Mouse (Mus musculus) intestine, embryonic 16.5 days (tissue): Measurements from ENCODE around the gene Dnah3. TPM values are rescaled to one million over a fixed set of nuclear protein-coding genes. Genes with fewer than 3 reads are reported as not detected.

Source experiments
- ATAC-seq: fragments of 200-750 bp; cut with Nextera tagmentation; 2 replicates; pipeline ENCODE4 v1.8.0; 2017; ENCODE audit warnings: moderate TSS enrichment, moderate library complexity
- H3K27ac ChIP-seq: fragments of 300-500 bp; sonication (generic); 2 replicates; pipeline ENCODE4 v1.5.1; 2014; ENCODE audit warnings: mild to moderate bottlenecking, low read length
- H3K27me3 ChIP-seq: fragments of 300-500 bp; sonication (generic); replicated peaks from 2 replicates; pipeline ENCODE4 v1.6.1; 2014; ENCODE audit warnings: low read length, control low read depth, mixed read lengths; ENCODE audit not compliant: control insufficient read depth, insufficient read depth
- H3K36me3 ChIP-seq: fragments of 300-500 bp; sonication (generic); 2 replicates; pipeline ENCODE4 v1.6.1; 2014; ENCODE audit warnings: low read length, control low read depth; ENCODE audit not compliant: control insufficient read depth, insufficient read depth
- H3K4me1 ChIP-seq: fragments of 300-500 bp; sonication (generic); 2 replicates; pipeline ENCODE4 v1.6.1; 2014; ENCODE audit warnings: low read length, control low read depth, mixed read lengths; ENCODE audit not compliant: control insufficient read depth, insufficient read depth
- H3K4me2 ChIP-seq: fragments of 300-500 bp; sonication (generic); 2 replicates; pipeline ENCODE4 v1.6.1; 2014; ENCODE audit warnings: low read depth, low read length, control low read depth
- H3K4me3 ChIP-seq: fragments of 300-500 bp; sonication (generic); 2 replicates; pipeline ENCODE4 v1.5.1; 2014; ENCODE audit warnings: mild to moderate bottlenecking, low read length
- H3K9ac ChIP-seq: fragments of 300-500 bp; sonication (generic); 2 replicates; pipeline ENCODE4 v1.6.1; 2014; ENCODE audit warnings: low read depth, low read length
- H3K9me3 ChIP-seq: fragments of 300-500 bp; sonication (generic); 2 replicates; pipeline ENCODE4 v1.6.1; 2016; ENCODE audit warnings: low read length, control low read depth; ENCODE audit not compliant: control insufficient read depth
- WGBS: fragments of 180-500 bp; shearing (Covaris S2); extraction: QIAGEN DNeasy Blood & Tissue Kit; methylation state at CpG from one replicate; pipeline ENCODE4 v1.1.7; 2014; 5-methylcytosine and 5-hydroxymethylcytosine counted together
- polyA plus RNA-seq: library from polyadenylated mRNA; unstranded; fragments of >200 nt; fragmentation: Nextera tagmentation; extraction: Ambion mirVana; gene quantifications from 2 replicates; pipeline ENCODE4 v1.2.1, GENCODE M21; 2015

The Dnah3 gene
- polyA plus RNA-seq, 1 experiment from 2014 or later: not detected

DNA sequence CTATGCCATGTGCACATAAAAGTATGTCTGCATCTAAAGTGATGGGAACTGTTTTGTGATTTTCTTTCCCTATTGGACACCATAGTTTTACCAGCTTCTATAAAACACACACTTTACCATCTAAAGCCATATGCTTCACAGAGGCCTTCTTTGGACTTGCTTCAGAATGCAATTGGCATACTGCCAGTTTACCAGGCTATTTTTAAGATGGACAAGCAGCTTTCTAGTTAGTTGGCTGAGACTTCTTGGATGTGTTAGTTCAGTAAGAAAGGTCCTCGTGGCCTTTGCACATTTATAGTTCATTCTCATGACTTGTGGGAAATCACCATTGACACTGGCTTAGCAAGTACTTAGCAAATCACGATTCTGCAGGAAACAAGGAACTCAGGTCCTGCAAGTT lies 11.3 kb upstream of the Dnah3 start:
- Histone ChIP-seq H3K4me2 (no peak overlapping the region), H3K4me3 (no peak overlapping the region), H3K9ac (no peak overlapping the region), H3K36me3 (no peaks in the 10 kb centered on the region), H3K27ac (no peak overlapping the region), H3K9me3 (no peaks in the 10 kb centered on the region), H3K4me1 (peaks cover 6% of the 10 kb centered on the region; the same call in 1 of the 2 replicates), H3K27me3 (no peaks in the 10 kb centered on the region)
- WGBS: 47% methylated on average over 2 of the region's 2 CpGs
- no peak for ATAC-seq

GRCm38 (mm10) chr7:120104975-120105374 lies 9.9 kb upstream of the Dnah3 start:
- WGBS: 68% methylated on average over 3 of the region's 3 CpGs
- Histone ChIP-seq H3K4me3 (no peak overlapping the region), H3K27me3 (no peaks in the 10 kb centered on the region), H3K4me2 (no peak overlapping the region), H3K9ac (no peak overlapping the region), H3K9me3 (no peaks in the 10 kb centered on the region), H3K4me1 (peaks cover 6% of the 10 kb centered on the region; the same call in 1 of the 2 replicates), H3K27ac (no peak overlapping the region), H3K36me3 (no peaks in the 10 kb centered on the region)
- no peak for ATAC-seq

DNA sequence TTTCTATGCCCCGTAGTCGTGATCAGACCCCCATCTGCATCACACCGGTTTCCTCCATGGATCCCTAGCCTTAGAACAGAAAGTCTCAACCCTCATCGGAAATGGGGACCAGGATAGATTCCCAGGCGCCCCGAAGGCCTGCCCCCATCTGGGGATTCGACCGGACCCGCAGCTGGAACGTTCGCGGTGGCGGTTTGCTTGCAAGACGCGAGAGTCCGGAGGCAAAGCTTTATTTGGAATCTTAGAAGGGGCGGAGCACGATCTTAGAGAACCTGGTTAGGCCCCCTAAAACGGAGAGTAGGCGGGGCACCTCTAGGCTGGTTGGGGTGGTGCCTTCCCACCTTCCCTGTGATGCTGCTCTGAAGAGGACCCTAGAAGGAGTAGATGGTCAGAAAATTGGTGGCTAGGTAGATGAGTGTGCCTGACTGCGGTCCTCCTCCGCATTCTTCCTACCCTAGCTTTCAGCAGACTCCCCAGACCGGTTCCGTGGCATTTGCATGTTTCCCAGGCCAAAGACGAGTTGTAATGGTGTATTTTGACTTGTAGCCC lies 8.0 kb upstream of the Dnah3 start:
- Histone ChIP-seq H3K4me3 (peak overlapping the region; percentile 66), H3K27me3 (no peaks in the 10 kb centered on the region), H3K9ac (peak overlapping the region; percentile 76), H3K27ac (no peak overlapping the region), H3K9me3 (no peaks in the 10 kb centered on the region), H3K4me2 (peak overlapping the region; percentile 89), H3K36me3 (no peaks in the 10 kb centered on the region), H3K4me1 (peaks cover 6% of the 10 kb centered on the region; the same call in 1 of the 2 replicates)
- WGBS: 3% methylated on average over 25 of the region's 25 CpGs
- peak; percentile 24; the same call in 1 of the 2 replicates for ATAC-seq

- WGBS: under 1% methylated on average over 42 of the region's 42 CpGs
These were observed 7.3 kb upstream of the Dnah3 start, which contains the start of gene Tmem159 for GRCm38 (mm10) chr7:120102164-120102972. Gene Tmem159, plus strand, starts transcription at chr7:120102353.

GRCm38 (mm10) chr7:120098403-120098802 lies 3.3 kb upstream of the Dnah3 start:
- Histone ChIP-seq H3K36me3 (no peaks in the 10 kb centered on the region), H3K4me3 (no peak overlapping the region), H3K9ac (no peak overlapping the region), H3K4me1 (peaks cover 4% of the 10 kb centered on the region; the same call in 1 of the 2 replicates), H3K4me2 (no peak overlapping the region), H3K9me3 (no peaks in the 10 kb centered on the region), H3K27me3 (no peaks in the 10 kb centered on the region), H3K27ac (no peak overlapping the region)
- no peak for ATAC-seq
- WGBS: 25% methylated on average over 9 of the region's 9 CpGs

More at GRCm38 (mm10) chr7:120102164-120102972, 7.3 kb upstream of the Dnah3 start, which contains the start of gene Tmem159:
- H3K27me3 ChIP-seq: no peaks in the 10 kb centered on the region
- no peaks in the 10 kb centered on the region for H3K9me3 ChIP-seq
- H3K27ac ChIP-seq: peak within 1 kb of the TSS; percentile 67
- peaks cover 6% of the 10 kb centered on the region; the same call in 1 of the 2 replicates for H3K4me1 ChIP-seq
- H3K36me3 ChIP-seq: no peaks in the 10 kb centered on the region
- H3K4me3 ChIP-seq: peak within 1 kb of the TSS; percentile 66
- ATAC-seq: peak; percentile 97
- H3K9ac ChIP-seq: peak within 1 kb of the TSS; percentile 76
- H3K4me2 ChIP-seq: peak within 1 kb of the TSS; percentile 89

DNA sequence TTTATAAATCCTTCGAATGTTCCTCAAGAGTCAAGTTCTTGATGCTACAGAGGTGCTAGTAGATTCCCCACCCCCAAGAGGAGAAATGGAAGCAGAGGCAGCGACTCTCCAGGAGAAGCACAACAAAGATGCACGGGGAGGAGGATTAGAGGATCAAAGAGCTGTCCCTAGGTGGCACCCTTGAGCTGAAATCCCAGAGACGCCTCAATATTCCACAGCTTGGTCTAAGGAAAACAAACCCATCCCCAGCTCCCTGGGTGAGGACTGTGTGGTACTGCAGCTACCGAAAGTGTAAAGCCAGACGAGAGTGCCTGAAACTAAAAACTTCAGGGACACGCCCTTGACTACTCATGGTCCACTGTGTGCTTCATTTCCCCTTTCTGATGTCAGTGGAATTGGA lies 2.8 kb upstream of the Dnah3 start:
- 0 out of 2 replicates have a peak, but pooled peaks have one; percentile 12 for ATAC-seq

DNA sequence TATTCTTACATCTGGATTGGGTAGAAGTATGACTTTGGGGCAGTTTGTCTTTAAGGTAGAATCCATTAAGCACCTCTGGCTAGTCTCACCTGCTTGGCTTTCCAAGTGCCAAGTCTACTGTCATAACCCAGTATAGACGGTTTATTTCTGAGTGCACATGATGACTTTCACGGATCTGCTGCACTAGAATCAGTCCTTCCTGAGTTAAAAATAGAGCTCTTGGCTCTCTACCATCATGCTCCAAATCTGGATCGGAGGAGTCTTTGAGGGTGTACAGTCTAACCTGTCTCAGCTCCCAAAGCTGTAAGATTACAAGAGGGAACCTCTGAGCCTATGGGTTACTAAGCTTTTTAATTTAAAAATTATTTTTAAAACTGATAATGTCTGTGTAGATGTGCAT lies 864 bp downstream of the Dnah3 start:
- 75% methylated on average over 3 of the region's 3 CpGs for WGBS

More for the DNA sequence above, 2.8 kb upstream of the Dnah3 start:
- H3K4me2 ChIP-seq: no peak overlapping the region
- no peaks in the 10 kb centered on the region for H3K4me1 ChIP-seq
- no peak overlapping the region for H3K27ac ChIP-seq
- H3K36me3 ChIP-seq: no peaks in the 10 kb centered on the region
- H3K4me3 ChIP-seq: no peak overlapping the region
- 5% methylated on average over 7 of the region's 7 CpGs for WGBS
- H3K27me3 ChIP-seq: no peaks in the 10 kb centered on the region
- no peak overlapping the region for H3K9ac ChIP-seq
- H3K9me3 ChIP-seq: no peaks in the 10 kb centered on the region

GRCm38 (mm10) chr7:120093033-120093432 lies 2.0 kb downstream of the Dnah3 start:
- Histone ChIP-seq H3K27me3 (no peaks in the 10 kb centered on the region), H3K36me3 (no peaks in the 10 kb centered on the region), H3K27ac (no peak overlapping the region), H3K4me2 (no peak overlapping the region), H3K4me1 (no peaks in the 10 kb centered on the region), H3K9ac (no peak overlapping the region), H3K4me3 (no peak overlapping the region), H3K9me3 (no peaks in the 10 kb centered on the region)
- ATAC-seq: no peak
- 54% methylated on average over 5 of the region's 5 CpGs for WGBS

More for the DNA sequence above, 864 bp downstream of the Dnah3 start:
- Histone ChIP-seq H3K4me2 (no peak overlapping the region), H3K36me3 (no peaks in the 10 kb centered on the region), H3K9me3 (no peaks in the 10 kb centered on the region), H3K27me3 (no peaks in the 10 kb centered on the region), H3K4me3 (no peak overlapping the region), H3K4me1 (no peaks in the 10 kb centered on the region), H3K27ac (no peak overlapping the region), H3K9ac (no peak overlapping the region)
- no peak for ATAC-seq

- Histone ChIP-seq H3K4me3 (no peak overlapping the region), H3K9me3 (no peaks in the 10 kb centered on the region), H3K27me3 (no peaks in the 10 kb centered on the region), H3K9ac (no peak overlapping the region), H3K36me3 (no peaks in the 10 kb centered on the region), H3K4me2 (no peak overlapping the region), H3K27ac (no peak overlapping the region), H3K4me1 (no peaks in the 10 kb centered on the region)
- ATAC-seq: no peak
- WGBS: 59% methylated on average over 3 of the region's 3 CpGs
These were observed 14.9 kb downstream of the Dnah3 start for GRCm38 (mm10) chr7:120080177-120080576.
